Mouse (Mus musculus) gastrocnemius, adult 2 months (tissue): ENCODE data around the gene Ipo7. TPM values are rescaled to one million over a fixed set of nuclear protein-coding genes. Genes with fewer than 3 reads are reported as not detected.

Experiments used
- DNase-seq: peaks from one replicate; pipeline ENCODE4 v3.0.0; 2022
- H3K27ac ChIP-seq: fragments of 200-600 bp; 2 replicates; pipeline ENCODE4 v1.8.1; 2022; ENCODE audit warnings: mild to moderate bottlenecking
- H3K4me3 ChIP-seq: fragments of 200-600 bp; 2 replicates; pipeline ENCODE4 v1.8.1; 2022; ENCODE audit warnings: mild to moderate bottlenecking, moderate library complexity
- CTCF ChIP-seq: fragments of 200-600 bp; IDR thresholded peaks from 2 replicates; pipeline ENCODE4 v1.8.1; 2022; ENCODE audit warnings: antibody characterized with exemption, mild to moderate bottlenecking, moderate library complexity
- intact Hi-C: fragments of 180-260 bp; cut with DNase I; formaldehyde crosslinking; loops from one replicate; pipeline ENCODE4 v1.15.1; 2025
- total RNA-seq, 2 experiments: library from RNA; stranded (reverse); gene quantifications; 2 replicates each; pipeline ENCODE4 v1.2.3; 2021

Gene Ipo7
- total RNA-seq, 2 experiments from 2014 or later: 96.4 to 101 TPM

DNA sequence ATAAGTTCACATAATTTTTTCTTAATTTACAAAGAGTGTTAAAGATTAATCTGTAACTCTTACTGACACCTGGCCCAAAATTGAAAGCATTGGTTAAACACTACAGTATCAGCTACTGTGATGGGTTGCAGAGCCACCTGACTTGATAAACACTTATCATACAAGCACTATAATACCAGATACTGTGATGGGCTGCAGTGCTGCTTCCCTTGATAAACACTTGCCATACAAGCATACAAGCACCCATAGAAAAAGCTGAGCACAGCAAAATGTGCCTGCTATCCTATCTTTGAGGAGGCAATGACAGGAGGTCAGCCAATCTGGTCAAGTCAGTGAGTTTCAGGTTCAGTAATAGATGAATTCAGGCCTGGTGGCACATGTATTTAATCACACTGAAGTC lies 67.1 kb downstream of the Ipo7 start:
- Histone ChIP-seq H3K27ac (no peak overlapping the region), H3K4me3 (no peak overlapping the region)
- intact Hi-C loops: no loop called here
- no peak for DNase-seq
- no peak for TF ChIP-seq CTCF

GRCm38 (mm10) chr7:110087914-110088313 lies 69.8 kb downstream of the Ipo7 start:
- no peak for TF ChIP-seq CTCF
- no peak overlapping the region for H3K4me3 ChIP-seq
- DNase-seq: no peak
- intact Hi-C loops: no loop called here
- H3K27ac ChIP-seq: no peak overlapping the region

DNA sequence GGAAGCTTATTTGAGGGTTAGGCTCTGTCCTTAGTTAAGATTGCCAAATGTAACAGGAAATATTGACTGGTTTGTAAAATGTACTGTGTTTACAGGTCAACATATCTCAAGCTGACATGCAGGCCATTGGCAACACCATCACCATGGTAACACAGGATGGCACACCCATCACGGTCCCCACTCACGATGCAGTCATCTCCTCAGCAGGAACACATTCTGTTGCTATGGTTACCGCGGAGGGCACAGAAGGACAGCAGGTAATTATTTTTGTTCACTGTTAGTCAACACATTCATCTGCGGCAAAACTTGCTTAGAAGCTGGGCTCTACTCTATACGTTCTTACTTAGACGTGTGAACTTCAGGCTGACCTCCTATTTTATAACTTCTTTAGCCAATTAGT lies 73.6 kb downstream of the Ipo7 start:
- DNase-seq: no peak
- TF ChIP-seq CTCF: no peak
- intact Hi-C loops: no loop called here
- Histone ChIP-seq H3K4me3 (no peak overlapping the region), H3K27ac (no peak overlapping the region)

GRCm38 (mm10) chr7:110096332-110096731 lies 78.3 kb downstream of the Ipo7 start:
- Histone ChIP-seq H3K4me3 (no peak overlapping the region), H3K27ac (no peak overlapping the region)
- DNase-seq: no peak
- TF ChIP-seq CTCF: no peak
- intact Hi-C loops: no loop called here

DNA sequence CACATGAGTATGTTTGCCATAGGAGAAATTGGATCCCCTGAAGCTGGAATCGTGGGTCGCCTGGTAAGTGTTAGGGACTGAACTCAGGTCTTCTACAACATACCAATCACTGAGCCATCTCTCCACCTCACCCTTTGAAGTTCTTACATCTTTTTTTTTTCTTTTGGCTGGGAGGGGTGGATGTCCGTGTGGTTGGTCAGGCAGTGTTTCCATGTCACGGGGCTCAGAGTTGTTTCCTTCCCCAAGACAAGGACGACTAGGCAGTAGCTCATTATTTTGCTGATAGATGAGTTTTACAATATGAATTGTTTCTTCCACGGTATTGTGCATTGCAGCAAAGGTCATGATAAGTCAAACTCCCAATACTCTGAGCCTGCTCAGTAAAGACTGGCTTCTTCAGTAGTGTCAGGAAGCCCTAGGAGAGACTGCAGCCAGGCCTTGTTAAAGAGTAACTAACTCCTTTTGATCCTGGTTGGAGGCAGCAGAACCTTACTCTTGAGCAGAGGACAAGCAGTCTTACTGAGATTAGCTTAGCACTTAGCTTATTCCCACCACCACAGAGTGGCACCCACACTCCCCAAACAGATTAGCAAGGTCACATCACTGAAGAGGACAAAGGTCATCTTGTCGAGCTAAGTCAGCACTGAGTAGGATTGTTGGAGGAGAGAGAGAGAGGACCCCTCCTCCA lies 79.2 kb downstream of the Ipo7 start:
- no peak for TF ChIP-seq CTCF
- Histone ChIP-seq H3K4me3 (no peak overlapping the region), H3K27ac (no peak overlapping the region)
- DNase-seq: no peak
- intact Hi-C loops: no loop called here

DNA sequence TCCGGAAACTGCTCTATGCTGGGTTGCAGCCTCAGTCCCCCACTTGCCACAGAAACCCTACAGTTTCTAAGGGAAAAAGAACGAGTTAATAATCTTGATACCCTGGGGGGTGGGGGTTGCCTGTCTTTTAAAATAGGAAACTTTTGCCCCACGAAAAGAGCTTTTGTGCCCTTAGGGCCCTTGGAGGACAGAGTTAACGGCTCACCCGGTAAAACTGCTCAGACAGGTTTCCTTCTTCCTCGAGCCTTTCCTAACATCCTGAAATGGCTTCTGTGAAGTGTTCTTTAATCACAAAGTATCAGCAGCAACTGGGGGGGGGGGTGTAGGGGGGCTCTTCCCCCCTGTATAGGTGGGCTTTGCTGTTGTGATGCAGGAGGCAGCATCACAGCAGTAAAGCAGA lies 82.8 kb downstream of the Ipo7 start:
- TF ChIP-seq CTCF: no peak
- intact Hi-C loops: no loop called here

GRCm38 (mm10) chr7:110101266-110101665 lies 83.2 kb downstream of the Ipo7 start:
- intact Hi-C loops: no loop called here
- TF ChIP-seq CTCF: no peak
- H3K4me3 ChIP-seq: no peak overlapping the region
- no peak for DNase-seq
- no peak overlapping the region for H3K27ac ChIP-seq

More for the DNA sequence above, 82.8 kb downstream of the Ipo7 start:
- Histone ChIP-seq H3K4me3 (no peak overlapping the region), H3K27ac (no peak overlapping the region)
- DNase-seq: no peak

- no peak for TF ChIP-seq CTCF
- DNase-seq: no peak
- H3K4me3 ChIP-seq: no peak overlapping the region
- intact Hi-C loops: no loop called here
- H3K27ac ChIP-seq: no peak overlapping the region
Observed at GRCm38 (mm10) chr7:110105041-110105440, 87.0 kb downstream of the Ipo7 start.

Other genes starting within 250 kb of the Ipo7 start
- gene Nrip3, start 236.2 kb upstream of the Ipo7 start, total RNA-seq: not detected
- gene Scube2, start 152.6 kb upstream of the Ipo7 start, total RNA-seq: 1 to 10 TPM; 1.4 to 3.5 TPM
- gene Dennd5a, start 57.8 kb upstream of the Ipo7 start, total RNA-seq: 10 to 100 TPM; 34.4 to 52.4 TPM
- gene Tmem41b, start 31.3 kb upstream of the Ipo7 start, total RNA-seq: 10 to 100 TPM; 25.4 to 27.0 TPM
- 1 to 10 TPM; 9.4 to 9.8 TPM for gene Zfp143, start 42.9 kb downstream of the Ipo7 start, total RNA-seq
- 1 to 10 TPM in 1 of 2 experiments, under 1 TPM in 1; 0.97 to 3.6 TPM for gene Wee1, start 103.8 kb downstream of the Ipo7 start, total RNA-seq
- 1 to 10 TPM; 4.8 to 7.2 TPM for gene Swap70, start 203.4 kb downstream of the Ipo7 start, total RNA-seq